9 mouse cellular contexts compared by ENCODE assay signal in genomic region chr12:85662896-85663295, GRCm38 (mm10). TPM values are rescaled to one million over a fixed set of nuclear protein-coding genes. Genes with fewer than 3 reads are reported as not detected.
DNase-seq lines count a peak whose midpoint lies in the region; ATAC-seq lines count a peak whose summit lies in the region.
"Had no signal": no experiment of that assay in that cellular context is flagged by ENCODE, and none has a peak within 500 bp of the region (broad histone marks: within the 10 kb centered on the region; RNA-seq: fewer than 3 reads in every experiment).

No protein-coding gene starts in this region.

- H3K36me3 ChIP-seq in kidney, embryonic 15.5 days: no peaks in the 10 kb centered on the region
- no peaks in the 10 kb centered on the region for H3K36me3 ChIP-seq in liver, embryonic 11.5 days (ENCODE audit: control insufficient read depth, insufficient read depth, low read length)
- H3K36me3 ChIP-seq in stomach, embryonic 16.5 days (ENCODE audit: control insufficient read depth, insufficient read depth, low read length): no peaks in the 10 kb centered on the region

- no peak overlapping the region for H3K9ac ChIP-seq in kidney, embryonic 15.5 days
- no peak overlapping the region for H3K9ac ChIP-seq in liver, embryonic 11.5 days (ENCODE audit: low read depth, low read length)
- H3K9ac ChIP-seq in stomach, embryonic 16.5 days (ENCODE audit: low read length): no peak overlapping the region

- no peaks in the 10 kb centered on the region for H3K9me3 ChIP-seq in kidney, embryonic 15.5 days (replicated peaks)
- H3K9me3 ChIP-seq in liver, embryonic 11.5 days (ENCODE audit: control insufficient read depth, low read length): no peaks in the 10 kb centered on the region
- no peaks in the 10 kb centered on the region for H3K9me3 ChIP-seq in stomach, embryonic 16.5 days (replicated peaks; ENCODE audit: control insufficient read depth, low read length)

- H3K4me2 ChIP-seq in kidney, embryonic 15.5 days: peak overlapping the region; percentile 30
- H3K4me2 ChIP-seq in liver, embryonic 11.5 days: no peak overlapping the region; the same call in 1 of the 2 replicates
- no peak overlapping the region for H3K4me2 ChIP-seq in stomach, embryonic 16.5 days (ENCODE audit: low read depth, low read length)

- H3K4me1 ChIP-seq in kidney, embryonic 15.5 days: 0 out of 2 replicates have a peak, but pooled peaks cover 2% of the 10 kb centered on the region
- H3K4me1 ChIP-seq in liver, embryonic 11.5 days (replicated peaks; ENCODE audit: control insufficient read depth, insufficient read depth, low read length): no peaks in the 10 kb centered on the region
- H3K4me1 ChIP-seq in stomach, embryonic 16.5 days (ENCODE audit: control insufficient read depth, insufficient read depth, low read length): no peaks in the 10 kb centered on the region

- WGBS in kidney, embryonic 15.5 days: 11% methylated on average over 9 of the region's 9 CpGs
- 13% methylated on average over 9 of the region's 9 CpGs for WGBS in liver, embryonic 11.5 days
- WGBS in stomach, embryonic 16.5 days: 8% methylated on average over 9 of the region's 9 CpGs

- peak; percentile 67 for DNase-seq in A20 (ENCODE audit: low read depth, low spot score)
- DNase-seq in ZHBTc4 (ENCODE audit: low read depth, low spot score): peak; percentile 84
- DNase-seq in cerebellum, postnatal 4 days (ENCODE audit: low spot score in 2 of 2): peak; percentile 58 to 79
- DNase-seq in gastrocnemius, postnatal 25 days: peak; percentile 37
- peak; percentile 56 for DNase-seq in liver, embryonic 11.5 days (ENCODE audit: low spot score)
- DNase-seq in natural killer cell, adult 2 months (ENCODE audit: low spot score in 2 of 2): peak; percentile 49 to 63

- H3K27ac ChIP-seq in kidney, embryonic 15.5 days: no peak overlapping the region
- H3K27ac ChIP-seq in liver, embryonic 11.5 days (ENCODE audit: low read depth, low read length): no peak overlapping the region
- no peak overlapping the region for H3K27ac ChIP-seq in stomach, embryonic 16.5 days (ENCODE audit: low read length)

- no peaks in the 10 kb centered on the region for H3K27me3 ChIP-seq in kidney, embryonic 15.5 days
- H3K27me3 ChIP-seq in liver, embryonic 11.5 days (replicated peaks; ENCODE audit: control insufficient read depth, insufficient read depth, low read length): no peaks in the 10 kb centered on the region
- H3K27me3 ChIP-seq in stomach, embryonic 16.5 days (ENCODE audit: control insufficient read depth, insufficient read depth, low read length): no peaks in the 10 kb centered on the region

- no peak overlapping the region for H3K4me3 ChIP-seq in kidney, embryonic 15.5 days (replicated peaks)
- no peak overlapping the region for H3K4me3 ChIP-seq in liver, embryonic 11.5 days (ENCODE audit: low read depth, low read length)
- H3K4me3 ChIP-seq in stomach, embryonic 16.5 days (replicated peaks; ENCODE audit: low read length): no peak overlapping the region
- H3K4me3 ChIP-seq: erythroblast, embryonic 14.5 days had no signal

- no peak for ATAC-seq in kidney, embryonic 15.5 days (replicated peaks; ENCODE audit: low FRiP score)
- ATAC-seq in liver, embryonic 11.5 days (replicated peaks; ENCODE audit: low FRiP score): no peak
- peak; percentile 47; the same call in 1 of the 2 replicates for ATAC-seq in stomach, embryonic 16.5 days (ENCODE audit: insufficient read depth, low FRiP score)

RNA-seq across cellular contexts. Expression of gene Batf, which starts 23.6 kb away (rescaled TPM):
- under 1 TPM in 1 of 2 experiments, not detected in 1; 0.29 TPM for total RNA-seq in gastrocnemius, postnatal 25 days (2021)
- polyA plus RNA-seq in kidney, embryonic 15.5 days (2015; fragmentation: Nextera tagmentation; extraction: Ambion mirVana): 3.5 and 4.0 TPM in 2 replicates
- 6.8 and 8.6 TPM in 2 replicates for polyA plus RNA-seq in liver, embryonic 11.5 days (2014; fragmentation: Nextera tagmentation; extraction: Ambion mirVana)
- polyA plus RNA-seq in stomach, embryonic 16.5 days (2015; fragmentation: Nextera tagmentation; extraction: Ambion mirVana): 3.4 and 4.6 TPM in 2 replicates
